13 mouse cellular contexts compared by ENCODE assay signal in the genomic region with DNA sequence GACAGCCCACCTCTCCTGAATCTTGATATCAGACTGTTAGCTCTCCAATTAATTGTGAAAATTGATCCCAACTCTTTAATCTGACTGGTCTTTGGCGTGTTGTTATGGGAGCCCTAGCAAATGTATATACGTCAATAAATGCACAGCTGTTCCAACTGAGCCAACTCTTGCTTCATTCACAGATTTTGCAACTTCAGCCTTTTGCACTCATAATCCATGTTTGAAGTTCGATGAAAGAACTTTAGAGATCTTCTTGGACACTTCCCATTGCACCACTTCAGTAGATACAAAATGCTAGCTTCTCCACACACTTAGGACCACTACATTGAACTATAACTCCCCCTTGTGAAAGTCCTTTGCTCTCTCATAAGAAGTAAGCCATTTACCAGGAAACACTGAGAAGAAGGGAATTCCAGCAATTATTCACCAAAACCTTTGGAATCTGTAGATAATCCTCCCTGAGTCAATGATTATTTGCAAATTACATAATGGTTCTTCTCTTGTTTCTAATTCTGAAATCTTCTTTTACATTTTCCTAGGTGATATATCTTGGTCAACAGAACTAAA.
"Had no signal": no experiment of that assay in that cellular context is flagged by ENCODE, and none has a peak within 500 bp of the region (broad histone marks: within the 10 kb centered on the region; RNA-seq: fewer than 3 reads in every experiment).

No protein-coding gene starts in this region.

- H3K9ac ChIP-seq: limb, embryonic 12.5 days; lung, embryonic 15.5 days; neural tube, embryonic 15.5 days had no signal

- H3K36me3 ChIP-seq: lung, embryonic 15.5 days; neural tube, embryonic 15.5 days had no signal

- H3K4me3 ChIP-seq: limb, embryonic 12.5 days; lung, embryonic 15.5 days; midbrain, embryonic 10.5 days; myocyte; neural tube, embryonic 15.5 days had no signal

- H3K4me2 ChIP-seq: limb, embryonic 12.5 days; lung, embryonic 15.5 days; neural tube, embryonic 15.5 days had no signal

- H3K27ac ChIP-seq: hindbrain, postnatal 0 days; limb, embryonic 12.5 days; lung, embryonic 15.5 days; midbrain, embryonic 10.5 days; neural tube, embryonic 15.5 days had no signal

- H3K27me3 ChIP-seq: limb, embryonic 12.5 days; lung, embryonic 15.5 days; neural tube, embryonic 15.5 days had no signal

- ATAC-seq: hindbrain, postnatal 0 days had no signal

- H3K9me3 ChIP-seq: limb, embryonic 12.5 days; lung, embryonic 15.5 days; midbrain, embryonic 10.5 days; neural tube, embryonic 15.5 days had no signal

- H3K4me1 ChIP-seq: limb, embryonic 12.5 days; neural tube, embryonic 15.5 days had no signal

- DNase-seq: kidney, postnatal 14 days; layer of hippocampus, postnatal 36 days; liver; midbrain, embryonic 14.5 days; right cerebral cortex, adult 18-20 months; thymus, adult 18-20 months; thymus, postnatal 25 days had no signal
